Mouse (Mus musculus) kidney, postnatal 25 days (tissue): ENCODE results near the gene Rerg.

Source experiments
- DNase-seq, 2 experiments: peaks; one replicate each; pipeline ENCODE4 v3.0.0; 2021; ENCODE audit warnings: mixed read lengths in 2 of 2

Rerg gene

GRCm38 (mm10) chr6:137170226-137170625 is at the start of gene Rerg:
Rerg (minus strand) TSS chr6:137170497.
- DNase-seq, result no peak

DNA sequence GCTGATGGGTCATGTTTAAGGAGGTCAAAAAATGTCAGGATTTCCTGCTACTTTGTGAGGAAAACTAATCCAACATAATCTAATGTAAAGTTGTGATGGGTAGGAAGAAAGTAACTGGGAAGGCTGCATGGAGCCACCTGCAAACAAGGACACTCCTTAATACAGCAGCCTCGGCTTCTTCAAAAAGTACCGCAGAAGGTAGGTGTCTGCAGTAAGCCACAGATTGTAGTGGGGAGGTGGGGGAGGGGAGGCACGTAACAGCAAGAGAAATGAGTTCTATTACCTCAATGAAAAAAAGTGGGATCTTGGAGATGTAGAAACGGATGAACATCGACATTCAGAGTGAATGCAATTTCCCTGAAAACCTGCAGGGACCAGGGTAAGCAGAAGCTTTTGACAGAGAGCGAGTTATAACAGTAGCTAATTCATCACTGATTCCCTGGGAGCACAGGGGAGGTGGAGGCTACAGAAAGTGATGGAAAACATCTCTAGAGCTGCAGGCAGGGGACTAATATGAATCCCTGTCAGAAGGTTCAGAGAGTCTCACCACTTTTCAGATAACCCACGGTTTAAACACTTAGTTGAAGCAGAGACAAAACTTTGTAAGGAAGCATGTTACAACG is 47.7 kb upstream of the Rerg start:
- no peak for DNase-seq

- DNase-seq, result peak; percentile 43 to 53
Measured at GRCm38 (mm10) chr6:137211441-137211840, 41.1 kb upstream of the Rerg start.

DNA sequence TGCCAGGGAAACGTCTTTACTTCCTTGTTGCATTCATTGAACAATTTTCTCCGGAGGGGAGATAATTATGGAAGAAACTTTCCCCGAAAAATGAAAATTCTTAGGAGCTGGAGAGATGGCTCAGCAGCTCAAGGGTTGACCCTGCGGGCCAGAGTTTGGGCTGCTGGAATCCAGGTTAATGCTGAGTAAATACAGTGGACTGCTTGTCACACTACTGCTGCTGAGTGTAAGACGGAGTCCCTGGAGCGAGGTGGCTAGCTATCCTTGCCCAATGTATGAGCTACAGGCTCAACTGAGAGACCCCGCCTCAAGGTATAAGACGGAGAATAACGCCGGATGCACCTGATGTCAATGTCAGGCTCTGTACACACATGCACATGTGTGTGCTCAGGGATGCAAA is 40.7 kb upstream of the Rerg start:
- no peak for DNase-seq

DNA sequence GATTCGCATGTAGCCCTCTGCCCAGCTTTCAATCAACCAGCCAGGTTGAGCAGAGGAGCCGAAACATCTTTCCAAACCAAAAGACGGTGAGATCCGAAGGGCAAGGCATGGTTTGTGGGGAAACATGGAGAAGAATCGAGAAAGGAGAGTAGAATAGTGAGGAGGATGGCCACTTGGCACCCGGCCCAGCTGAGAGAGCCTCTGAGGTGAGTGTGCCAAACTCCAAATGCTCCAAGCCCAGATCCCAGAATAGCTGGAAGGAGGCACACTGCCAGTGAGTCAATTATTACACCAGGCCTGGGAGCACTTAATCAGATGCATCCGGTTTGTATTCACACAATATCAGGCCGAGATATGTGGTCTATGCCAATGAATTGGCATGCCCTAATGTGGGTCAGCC is 39.7 kb upstream of the Rerg start:
- DNase-seq, result peak; percentile 93 to 94

- DNase-seq, result peak; percentile 51 to 76
Measured at GRCm38 (mm10) chr6:137207126-137207525, 36.8 kb upstream of the Rerg start.

GRCm38 (mm10) chr6:137205662-137206400 is 35.5 kb upstream of the Rerg start:
- DNase-seq, result peak in 1 of 2 experiments; percentile 23

DNA sequence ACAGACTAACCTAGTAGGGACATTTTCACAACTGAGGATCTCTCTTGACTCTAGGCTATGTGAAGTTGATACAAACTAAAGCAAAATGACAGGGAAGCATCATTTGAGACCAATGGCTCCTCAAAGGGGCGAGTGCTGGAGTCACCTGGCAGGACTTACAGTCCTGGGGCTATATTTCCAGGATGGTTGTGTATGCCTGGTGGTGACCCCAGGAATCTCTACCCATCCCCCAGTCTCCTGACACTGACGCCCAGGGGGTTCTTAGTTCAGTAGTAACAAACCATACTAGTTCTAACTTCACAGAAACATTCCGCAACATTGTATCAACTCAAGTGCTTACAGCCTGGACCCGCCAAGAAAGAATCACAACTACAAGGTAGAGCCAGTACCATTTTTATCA is 32.4 kb upstream of the Rerg start:
- no peak for DNase-seq

- no peak for DNase-seq
Measured at GRCm38 (mm10) chr6:137201578-137201977, 31.3 kb upstream of the Rerg start.

- no peak for DNase-seq
Measured at GRCm38 (mm10) chr6:137201166-137201565, 30.9 kb upstream of the Rerg start.

- DNase-seq, result no peak
Measured at GRCm38 (mm10) chr6:137192063-137192462, 21.8 kb upstream of the Rerg start.

- no peak for DNase-seq
Measured at GRCm38 (mm10) chr6:137191026-137191425, 20.7 kb upstream of the Rerg start.

DNA sequence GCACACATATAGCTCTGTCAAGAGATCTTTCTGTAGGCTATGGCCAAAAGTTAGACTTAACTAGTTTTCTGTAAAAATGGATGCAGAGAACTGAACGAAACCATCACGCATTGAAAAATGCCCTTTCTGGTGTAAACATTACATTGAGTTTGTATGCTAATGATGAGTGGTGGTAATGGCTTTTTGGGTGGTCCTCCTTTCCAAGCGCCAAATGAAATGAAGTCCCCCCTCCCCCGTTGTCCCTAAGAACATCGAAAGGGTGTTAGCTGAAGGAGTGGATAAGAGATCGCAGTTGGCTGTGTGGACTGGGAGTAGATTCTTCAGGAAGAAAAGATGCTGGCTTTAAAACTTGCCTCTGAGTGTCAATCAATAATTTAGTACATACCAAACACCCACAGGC is 20.3 kb upstream of the Rerg start:
- no peak for DNase-seq

DNA sequence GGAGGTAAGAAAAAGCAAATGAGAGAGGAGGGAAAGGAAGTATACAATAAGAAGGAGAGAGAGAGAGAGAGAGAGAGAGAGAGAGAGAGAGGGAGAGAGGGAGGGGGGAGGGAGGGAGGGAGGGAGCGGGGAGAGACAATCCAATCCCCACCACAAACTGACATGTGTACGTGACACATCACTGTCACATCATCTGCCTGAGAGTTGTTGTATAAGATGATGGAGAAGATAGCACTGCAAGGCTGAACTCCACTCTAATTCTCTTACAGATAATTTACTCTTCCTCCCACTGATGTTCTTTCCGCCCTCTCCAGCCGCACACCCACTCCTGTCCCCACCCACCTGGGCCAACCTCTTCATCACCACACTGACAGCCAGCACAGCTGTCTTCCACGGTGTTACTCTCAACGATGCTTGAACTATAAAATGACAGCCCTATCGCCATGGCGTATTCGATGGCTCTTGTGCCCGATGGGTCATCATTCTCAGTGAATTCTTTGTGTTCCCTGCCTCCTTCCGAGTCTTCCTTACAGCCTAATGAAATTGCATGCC is 18.2 kb upstream of the Rerg start:
- no peak for DNase-seq

GRCm38 (mm10) chr6:137187426-137187825 is 17.1 kb upstream of the Rerg start:
- no peak for DNase-seq

DNA sequence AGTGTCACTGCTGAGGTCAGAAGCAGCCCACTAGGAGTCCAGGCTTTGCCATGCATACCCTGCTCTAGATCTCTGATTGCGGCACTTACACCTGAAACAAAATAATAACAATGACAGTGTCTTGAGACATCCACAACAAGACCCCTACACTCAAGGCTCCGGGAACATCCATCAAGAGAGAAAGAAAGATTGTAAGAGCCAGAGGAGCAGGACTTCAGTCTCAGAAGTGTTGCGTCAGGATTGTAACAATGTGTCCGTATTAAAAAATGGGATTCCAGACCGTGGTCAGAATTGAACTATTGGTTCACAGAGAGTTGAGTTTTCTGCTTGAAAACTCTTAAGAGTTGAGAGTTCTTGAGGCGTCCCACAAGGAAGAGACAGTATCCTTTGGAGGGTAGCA is 10.3 kb upstream of the Rerg start:
- no peak for DNase-seq

DNA sequence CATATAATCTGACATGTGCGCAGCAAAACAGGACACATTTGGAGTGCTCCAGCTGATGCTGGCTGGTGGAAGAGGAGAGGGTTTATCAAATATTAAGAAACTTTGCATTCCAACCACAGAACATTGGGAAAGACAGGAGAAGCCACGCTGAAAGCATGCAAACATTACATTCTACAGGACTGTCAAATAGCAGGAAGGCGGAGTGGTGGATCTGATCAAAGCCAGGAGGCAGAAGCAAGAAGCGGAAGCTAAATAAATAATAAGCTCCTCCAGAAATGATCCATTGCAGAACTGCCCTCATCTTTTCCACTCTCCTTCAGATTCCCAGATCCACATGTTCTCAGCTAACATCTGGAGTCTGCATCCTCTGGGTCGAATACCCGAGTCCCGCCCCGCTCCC is 9.8 kb upstream of the Rerg start:
- DNase-seq, result no peak

DNA sequence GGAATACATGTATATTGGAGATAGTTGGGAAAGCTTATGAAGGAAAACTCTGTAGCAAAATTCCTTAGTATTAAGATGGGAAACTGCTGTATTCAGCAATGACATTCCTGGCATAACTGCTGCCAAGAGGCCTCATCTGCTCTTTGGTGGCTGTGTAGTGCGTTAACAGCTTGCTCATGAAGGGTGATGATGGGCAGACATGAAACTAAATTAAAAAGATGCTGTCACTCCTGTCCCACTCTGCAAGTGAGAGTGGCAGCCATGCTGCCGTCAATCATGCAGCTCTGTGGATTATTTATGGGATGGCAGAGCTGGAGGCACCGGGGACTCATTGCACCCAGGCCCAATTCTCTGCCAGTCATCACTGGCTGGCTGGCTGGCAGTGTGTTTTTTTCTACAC is 8.7 kb upstream of the Rerg start:
- DNase-seq, result no peak

DNA sequence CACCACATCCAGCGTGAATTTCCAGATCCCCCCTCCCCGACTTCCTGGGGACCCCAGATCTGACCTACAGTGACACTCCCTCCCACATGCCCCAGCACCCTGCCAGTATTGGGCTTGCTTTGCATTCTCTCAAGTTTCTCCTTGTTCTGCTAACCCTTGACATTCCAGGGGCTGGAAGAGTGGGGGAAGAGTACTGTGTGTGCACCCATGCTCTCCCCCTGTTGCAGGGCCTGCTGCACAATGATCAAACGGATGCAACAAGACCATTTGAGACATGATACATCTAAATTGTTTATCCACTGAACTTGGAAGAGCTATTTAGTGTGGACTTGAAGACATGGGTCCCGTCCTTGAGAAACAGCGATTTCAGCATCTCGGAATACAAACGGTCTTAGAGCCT is 349 bp upstream of the Rerg start:
- DNase-seq, result no peak

DNA sequence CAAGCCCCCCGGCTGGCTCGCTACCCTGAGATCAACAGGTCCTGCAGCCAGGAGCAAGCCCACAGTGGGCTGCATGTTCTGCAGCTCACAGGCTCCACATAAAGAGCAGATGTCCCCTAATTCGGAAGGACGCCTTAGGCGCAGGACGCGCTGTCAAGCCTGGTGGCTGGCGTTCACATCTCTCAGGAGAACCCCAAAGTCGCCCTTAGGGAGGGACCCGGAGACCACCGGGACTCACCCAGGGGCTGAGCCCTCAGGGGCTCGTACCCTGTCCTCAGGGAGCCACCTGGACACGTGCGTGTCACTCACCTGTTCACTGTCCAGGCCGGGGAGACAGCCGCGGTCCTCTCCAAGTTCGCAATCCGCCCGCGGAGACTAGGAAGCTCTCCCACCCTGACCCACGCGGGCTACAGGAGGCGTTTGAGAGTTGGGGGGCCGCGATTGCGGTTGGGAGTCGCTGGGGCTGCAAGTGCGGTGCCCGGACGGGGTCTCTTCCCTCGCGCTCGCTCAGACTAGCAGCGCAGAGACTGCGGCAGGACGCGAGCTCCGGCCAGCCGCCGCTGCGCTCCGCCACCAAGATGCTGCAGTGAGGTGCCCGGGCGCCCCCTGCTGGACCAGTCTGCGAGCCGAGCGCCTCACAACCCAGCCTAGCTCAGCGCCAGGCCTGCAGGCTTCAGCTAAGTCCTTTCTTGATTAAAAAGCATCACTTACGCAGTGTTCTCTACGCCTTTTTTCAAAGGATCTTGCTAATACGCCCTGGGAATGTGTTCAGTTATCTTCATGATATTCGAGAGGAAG is 927 bp downstream of the Rerg start:
- peak; percentile 90 to 94 for DNase-seq

DNA sequence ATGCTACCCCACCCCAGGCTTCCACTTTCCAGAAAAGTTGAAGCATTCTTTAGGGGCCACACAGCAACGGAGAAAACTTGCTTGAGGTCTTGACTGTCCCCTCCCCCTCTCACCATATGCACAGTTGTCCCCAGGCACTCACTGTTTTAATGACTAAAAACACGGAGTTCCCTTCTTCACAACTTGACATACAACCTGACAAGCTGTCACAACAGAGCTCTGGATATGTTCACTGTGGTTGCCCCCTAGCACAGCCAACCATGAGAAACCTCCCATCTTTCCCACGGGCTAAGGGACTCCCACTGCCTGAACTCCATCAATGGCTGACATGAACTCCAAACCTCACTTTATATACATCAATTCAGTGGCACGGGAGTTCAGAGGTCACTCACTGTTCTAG is 3.5 kb downstream of the Rerg start:
- DNase-seq, result no peak

GRCm38 (mm10) chr6:137163571-137163970 is 6.7 kb downstream of the Rerg start:
- no peak for DNase-seq

GRCm38 (mm10) chr6:137163061-137163460 is 7.2 kb downstream of the Rerg start:
- no peak for DNase-seq

DNA sequence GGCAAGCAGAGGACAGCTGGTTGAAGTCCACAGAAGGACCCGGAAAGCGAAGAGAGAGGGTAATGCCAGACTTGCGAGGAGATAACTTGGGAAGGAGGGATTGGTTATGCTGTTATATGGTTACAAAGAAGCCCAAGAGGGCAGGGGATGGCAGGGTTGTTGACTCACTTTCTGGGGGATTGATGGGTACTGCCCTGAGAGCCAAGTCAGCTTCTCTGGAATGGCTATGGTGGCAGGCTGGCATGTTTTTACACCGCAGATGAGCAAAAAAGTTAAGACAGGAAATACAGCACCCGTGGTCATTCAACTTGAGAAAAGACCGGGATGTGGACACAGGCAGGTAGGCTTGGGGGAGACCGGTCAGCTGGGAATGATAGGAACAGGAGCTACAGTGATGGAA is 7.8 kb downstream of the Rerg start:
- DNase-seq, result no peak
